Mouse (Mus musculus) megakaryocyte, embryonic 14.5 days (primary cell): ENCODE data around the gene Sema3f.

ENCODE experiments used
- FLI1 ChIP-seq: IDR thresholded peaks from 2 replicates; pipeline ENCODE4 v1.6.1; 2012; ENCODE audit warnings: low read length, inconsistent platforms, mixed read lengths
- GATA1 ChIP-seq: IDR thresholded peaks from 3 replicates; pipeline ENCODE4 v1.6.1; 2012; ENCODE audit warnings: mixed read lengths, low read length, inconsistent platforms, borderline replicate concordance

GRCm38 (mm10) chr9:107709697-107710483, at the start of gene Sema3f:
- no peak for TF ChIP-seq GATA1
- no peak for TF ChIP-seq FLI1
